Mouse (Mus musculus) heart, postnatal 0 days (tissue): ENCODE data around the gene Zfp652. TPM values are rescaled to one million over a fixed set of nuclear protein-coding genes. Genes with fewer than 3 reads are reported as not detected.

Source experiments
- ATAC-seq: fragments of 200-750 bp; cut with Nextera tagmentation; 2 replicates; pipeline ENCODE4 v1.8.0; 2017; ENCODE audit warnings: low read depth, moderate number of reproducible peaks, moderate library complexity; ENCODE audit not compliant: insufficient read depth
- DNase-seq: peaks from one replicate; pipeline ENCODE4 v3.0.0-alpha.2; 2016; ENCODE audit warnings: low spot score
- H3K27ac ChIP-seq: fragments of 300-500 bp; sonication (generic); 2 replicates; pipeline ENCODE4 v1.5.1; 2014; ENCODE audit warnings: low read depth, mild to moderate bottlenecking
- H3K27me3 ChIP-seq: fragments of 300-500 bp; sonication (generic); 2 replicates; pipeline ENCODE4 v1.6.1; 2014; ENCODE audit warnings: low read length, mixed read lengths; ENCODE audit not compliant: control insufficient read depth, insufficient read depth
- H3K36me3 ChIP-seq: fragments of 300-500 bp; sonication (generic); replicated peaks from 2 replicates; pipeline ENCODE4 v1.6.1; 2014; ENCODE audit warnings: low read length, mixed read lengths; ENCODE audit not compliant: control insufficient read depth, insufficient read depth
- H3K4me1 ChIP-seq: fragments of 300-500 bp; sonication (generic); 2 replicates; pipeline ENCODE4 v1.6.1; 2014; ENCODE audit warnings: antibody characterized with exemption; ENCODE audit not compliant: control insufficient read depth, insufficient read depth
- H3K4me2 ChIP-seq: fragments of 300-500 bp; sonication (generic); 2 replicates; pipeline ENCODE4 v1.6.1; 2014; ENCODE audit warnings: low read depth, mild to moderate bottlenecking, low read length, moderate library complexity
- H3K4me3 ChIP-seq: fragments of 300-500 bp; sonication (generic); 2 replicates; pipeline ENCODE4 v1.5.1; 2014; ENCODE audit warnings: low read depth, low read length
- H3K9ac ChIP-seq: fragments of 300-500 bp; sonication (generic); replicated peaks from 2 replicates; pipeline ENCODE4 v1.6.1; 2014; ENCODE audit warnings: low read depth, low read length, mixed read lengths
- H3K9me3 ChIP-seq: fragments of 300-500 bp; sonication (generic); replicated peaks from 2 replicates; pipeline ENCODE4 v1.6.1; 2016; ENCODE audit warnings: low read length; ENCODE audit not compliant: control insufficient read depth
- CTCF ChIP-seq: IDR thresholded peaks from 2 replicates; pipeline ENCODE4 v1.5.1; 2016; ENCODE audit warnings: antibody characterized with exemption, control low read depth, low read depth
- EP300 ChIP-seq: IDR thresholded peaks from 2 replicates; pipeline ENCODE4 v1.6.1; 2016; ENCODE audit warnings: antibody characterized with exemption, low read depth
- WGBS: fragments of 180-500 bp; shearing (Covaris S2); extraction: QIAGEN DNeasy Blood & Tissue Kit; methylation state at CpG from one replicate; pipeline ENCODE4 v1.1.7; 2014; 5-methylcytosine and 5-hydroxymethylcytosine counted together
- polyA plus RNA-seq: library from polyadenylated mRNA; unstranded; fragments of >200 nt; fragmentation: Nextera tagmentation; extraction: Ambion mirVana; gene quantifications from 2 replicates; pipeline ENCODE4 v1.2.1, GENCODE M21; 2015
- total RNA-seq: library from RNA; depleted of rRNA; stranded (reverse); fragments of >200 nt; gene quantifications from 2 replicates; pipeline ENCODE4 v1.2.3, GENCODE M21; 2014; ENCODE audit warnings: low replicate concordance

Zfp652 gene
- total and polyA plus RNA-seq, 2 experiments from 2014 or later = 9.9 to 13.6 TPM

GRCm38 (mm10) chr11:95824071-95824876 lies 111.8 kb downstream of the Zfp652 start, which contains the start of gene Phospho1:
Gene Phospho1, plus strand, starts transcription at chr11:95824499.
- TF ChIP-seq EP300 = no peak
- no peak for TF ChIP-seq CTCF
- H3K36me3 ChIP-seq = no peaks in the 10 kb centered on the region
- H3K4me1 ChIP-seq = peaks cover 7% of the 10 kb centered on the region
- H3K9me3 ChIP-seq = no peaks in the 10 kb centered on the region
- DNase-seq (peak; percentile 87), ATAC-seq (peak; percentile 95)
- WGBS = under 1% methylated on average over 73 of the region's 78 CpGs
- peak within 1 kb of the TSS; percentile 80 for H3K27ac ChIP-seq
- no peaks in the 10 kb centered on the region for H3K27me3 ChIP-seq
- H3K4me3 ChIP-seq = peak within 1 kb of the TSS; percentile 58
- peak within 1 kb of the TSS; percentile 57 for H3K9ac ChIP-seq
- peak within 1 kb of the TSS; percentile 80 for H3K4me2 ChIP-seq

- 1% methylated on average over 11 of the region's 11 CpGs for WGBS
- Histone ChIP-seq H3K4me3 (peak overlapping the region; percentile 58), H3K27ac (peak overlapping the region; percentile 80), H3K4me2 (peak overlapping the region; percentile 80), H3K9me3 (no peaks in the 10 kb centered on the region), H3K36me3 (no peaks in the 10 kb centered on the region), H3K9ac (peak overlapping the region; percentile 57), H3K27me3 (peaks cover 5% of the 10 kb centered on the region), H3K4me1 (peaks cover 7% of the 10 kb centered on the region)
- peak; percentile 85 for DNase-seq
- TF ChIP-seq EP300 (no peak), CTCF (no peak)
- peak; percentile 59 for ATAC-seq
Measured at GRCm38 (mm10) chr11:95824877-95825243, 112.4 kb downstream of the Zfp652 start.

- Histone ChIP-seq H3K4me1 (peaks cover 7% of the 10 kb centered on the region), H3K9ac (peak overlapping the region; percentile 57; the same call in 1 of the 2 replicates), H3K4me2 (peak overlapping the region; percentile 80), H3K4me3 (peak overlapping the region; percentile 58; the same call in 1 of the 2 replicates), H3K27ac (peak overlapping the region; percentile 80), H3K27me3 (peaks cover 12% of the 10 kb centered on the region), H3K36me3 (no peaks in the 10 kb centered on the region), H3K9me3 (no peaks in the 10 kb centered on the region)
- ATAC-seq = no peak
- WGBS = 42% methylated on average over 3 of the region's 3 CpGs
- TF ChIP-seq CTCF (no peak), EP300 (no peak)
- no peak for DNase-seq
Measured at GRCm38 (mm10) chr11:95825625-95826024, 113.2 kb downstream of the Zfp652 start.

- Histone ChIP-seq H3K36me3 (0 out of 2 replicates have a peak, but pooled peaks cover 7% of the 10 kb centered on the region), H3K4me1 (peaks cover 7% of the 10 kb centered on the region), H3K4me3 (no peak overlapping the region), H3K27ac (no peak overlapping the region), H3K9me3 (no peaks in the 10 kb centered on the region), H3K27me3 (peaks cover 22% of the 10 kb centered on the region), H3K4me2 (no peak overlapping the region), H3K9ac (0 out of 2 replicates have a peak overlapping the region, but pooled peaks have one; percentile 18)
- DNase-seq (no peak), ATAC-seq (no peak)
- TF ChIP-seq EP300 = no peak
- no peak for TF ChIP-seq CTCF
- WGBS = 49% methylated on average over 6 of the region's 6 CpGs
Measured at GRCm38 (mm10) chr11:95826317-95827167, 114.1 kb downstream of the Zfp652 start.

- ATAC-seq = no peak
Measured at GRCm38 (mm10) chr11:95827168-95827447, 114.6 kb downstream of the Zfp652 start.

More at GRCm38 (mm10) chr11:95827168-95827447, 114.6 kb downstream of the Zfp652 start:
- no peak for TF ChIP-seq EP300
- no peak for TF ChIP-seq CTCF
- Histone ChIP-seq H3K27ac (peak overlapping the region; percentile 44), H3K9ac (0 out of 2 replicates have a peak overlapping the region, but pooled peaks have one; percentile 18), H3K4me1 (peaks cover 7% of the 10 kb centered on the region), H3K36me3 (peaks cover 8% of the 10 kb centered on the region; the same call in 1 of the 2 replicates), H3K9me3 (no peaks in the 10 kb centered on the region), H3K27me3 (peaks cover 22% of the 10 kb centered on the region), H3K4me2 (no peak overlapping the region), H3K4me3 (no peak overlapping the region)
- DNase-seq = no peak
- 16% methylated on average over 3 of the region's 3 CpGs for WGBS
